Mouse (Mus musculus): ENCODE data around the gene Sec23b. TPM values are rescaled to one million over a fixed set of nuclear protein-coding genes. Genes with fewer than 3 reads are reported as not detected.
"Not testable (repeated sequence)": the region's sequence is repeated elsewhere in the genome, so short reads cannot be mapped to it uniquely, and the experiment has no call there.

Sec23b gene
- polyA plus RNA-seq, 1 experiment: 4.9 TPM

GRCm38 (mm10) chr2:144545061-144545460 lies 11.0 kb upstream of the Sec23b start:
- peaks cover 46% of the 10 kb centered on the region for H3K36me3 ChIP-seq (replicated peaks; ENCODE audit: low read length)
- TF ChIP-seq FLI1 (IDR thresholded peaks at IDR 0.05; ENCODE audit: low read length) (no peak), GATA1 (IDR thresholded peaks at IDR 0.05; ENCODE audit: borderline replicate concordance, low read length) (no peak)
- H3K4me1 ChIP-seq: peaks cover 22% of the 10 kb centered on the region
- no peaks in the 10 kb centered on the region for H3K9me3 ChIP-seq
- no peak overlapping the region for H3K4me3 ChIP-seq (replicated peaks)
- no peaks in the 10 kb centered on the region for H3K27me3 ChIP-seq (replicated peaks)

GRCm38 (mm10) chr2:144545481-144545880 lies 10.5 kb upstream of the Sec23b start:
- peaks cover 42% of the 10 kb centered on the region for H3K36me3 ChIP-seq (replicated peaks; ENCODE audit: low read length)
- no peak for TF ChIP-seq FLI1 (IDR thresholded peaks at IDR 0.05; ENCODE audit: low read length)
- H3K27me3 ChIP-seq (replicated peaks): no peaks in the 10 kb centered on the region
- no peak overlapping the region for H3K4me3 ChIP-seq (replicated peaks)
- H3K9me3 ChIP-seq: no peaks in the 10 kb centered on the region
- peaks cover 25% of the 10 kb centered on the region for H3K4me1 ChIP-seq

GRCm38 (mm10) chr2:144547559-144547958 lies 8.5 kb upstream of the Sec23b start:
- peaks cover 27% of the 10 kb centered on the region for H3K36me3 ChIP-seq (replicated peaks; ENCODE audit: low read length)
- H3K27me3 ChIP-seq (replicated peaks): no peaks in the 10 kb centered on the region
- H3K4me1 ChIP-seq: peaks cover 33% of the 10 kb centered on the region
- TF ChIP-seq GATA1 (IDR thresholded peaks at IDR 0.05; ENCODE audit: borderline replicate concordance, low read length) (no peak), FLI1 (IDR thresholded peaks at IDR 0.05; ENCODE audit: low read length) (no peak)
- H3K4me3 ChIP-seq (replicated peaks): no peak overlapping the region
- no peaks in the 10 kb centered on the region for H3K9me3 ChIP-seq

GRCm38 (mm10) chr2:144550529-144550928 lies 5.5 kb upstream of the Sec23b start, which contains the start of gene Rbbp9:
Gene Rbbp9 (minus strand): TSS chr2:144550869.
- Histone ChIP-seq H3K36me3 (replicated peaks; ENCODE audit: low read length) (peaks cover 6% of the 10 kb centered on the region), H3K4me1 (peaks cover 21% of the 10 kb centered on the region), H3K4me3 (replicated peaks) (peak within 1 kb of the TSS; percentile 99), H3K9me3 (no peaks in the 10 kb centered on the region), H3K27me3 (replicated peaks) (no peaks in the 10 kb centered on the region)
- TF ChIP-seq GATA1 (IDR thresholded peaks at IDR 0.05; ENCODE audit: borderline replicate concordance, low read length): no peak
- TF ChIP-seq FLI1 (IDR thresholded peaks at IDR 0.05; ENCODE audit: low read length): no peak

- Histone ChIP-seq H3K36me3 (replicated peaks; ENCODE audit: low read length) (peaks cover 4% of the 10 kb centered on the region), H3K4me1 (peaks cover 34% of the 10 kb centered on the region), H3K27me3 (replicated peaks) (no peaks in the 10 kb centered on the region), H3K4me3 (replicated peaks) (no peak overlapping the region), H3K9me3 (no peaks in the 10 kb centered on the region)
- TF ChIP-seq FLI1 (IDR thresholded peaks at IDR 0.05; ENCODE audit: low read length) (no peak), GATA1 (IDR thresholded peaks at IDR 0.05; ENCODE audit: borderline replicate concordance, low read length) (no peak)
Measured at GRCm38 (mm10) chr2:144553905-144554304, 2.1 kb upstream of the Sec23b start.

GRCm38 (mm10) chr2:144555286-144555819 lies 676 bp upstream of the Sec23b start:
- Histone ChIP-seq H3K27me3 (replicated peaks) (no peaks in the 10 kb centered on the region), H3K36me3 (replicated peaks; ENCODE audit: low read length) (peaks cover 18% of the 10 kb centered on the region), H3K9me3 (no peaks in the 10 kb centered on the region), H3K4me3 (replicated peaks) (peak overlapping the region; percentile 98), H3K4me1 (peaks cover 32% of the 10 kb centered on the region)
- TF ChIP-seq FLI1 (IDR thresholded peaks at IDR 0.05; ENCODE audit: low read length): no peak
- TF ChIP-seq GATA1 (IDR thresholded peaks at IDR 0.05; ENCODE audit: borderline replicate concordance, low read length): no peak

GRCm38 (mm10) chr2:144588723-144589122 lies 32.7 kb downstream of the Sec23b start:
- H3K27me3 ChIP-seq (replicated peaks): no peaks in the 10 kb centered on the region
- peaks cover 77% of the 10 kb centered on the region for H3K36me3 ChIP-seq (replicated peaks; ENCODE audit: low read length)
- TF ChIP-seq FLI1 (IDR thresholded peaks at IDR 0.05; ENCODE audit: low read length) (no peak), GATA1 (IDR thresholded peaks at IDR 0.05; ENCODE audit: borderline replicate concordance, low read length) (no peak)
- H3K4me1 ChIP-seq: peaks cover 29% of the 10 kb centered on the region
- H3K9me3 ChIP-seq: no peaks in the 10 kb centered on the region
- H3K4me3 ChIP-seq (replicated peaks): peak overlapping the region; percentile 74

- H3K9me3 ChIP-seq; H3K27me3 ChIP-seq (replicated peaks); H3K4me3 ChIP-seq (replicated peaks): not testable (repeated sequence)
- Histone ChIP-seq H3K4me1 (peaks cover 42% of the 10 kb centered on the region), H3K36me3 (replicated peaks; ENCODE audit: low read length) (peaks cover 44% of the 10 kb centered on the region)
Measured at GRCm38 (mm10) chr2:144593036-144593435, 37.0 kb downstream of the Sec23b start.

GRCm38 (mm10) chr2:144593951-144594651 lies 38.1 kb downstream of the Sec23b start, which contains the start of gene Smim26:
Gene Smim26 (plus strand): TSS chr2:144594054.
- TF ChIP-seq FLI1 (IDR thresholded peaks at IDR 0.05; ENCODE audit: low read length) (no peak), GATA1 (IDR thresholded peaks at IDR 0.05; ENCODE audit: borderline replicate concordance, low read length) (no peak)
- peaks cover 34% of the 10 kb centered on the region for H3K36me3 ChIP-seq (replicated peaks; ENCODE audit: low read length)
- H3K9me3 ChIP-seq: no peaks in the 10 kb centered on the region
- H3K27me3 ChIP-seq (replicated peaks): no peaks in the 10 kb centered on the region
- H3K4me3 ChIP-seq (replicated peaks): peak within 1 kb of the TSS; percentile 95
- H3K4me1 ChIP-seq: peaks cover 31% of the 10 kb centered on the region

- no peak for TF ChIP-seq FLI1 (IDR thresholded peaks at IDR 0.05; ENCODE audit: low read length)
- TF ChIP-seq GATA1 (IDR thresholded peaks at IDR 0.05; ENCODE audit: borderline replicate concordance, low read length): no peak
- H3K36me3 ChIP-seq (replicated peaks; ENCODE audit: low read length): peaks cover 12% of the 10 kb centered on the region
- no peaks in the 10 kb centered on the region for H3K27me3 ChIP-seq (replicated peaks)
- peaks cover 26% of the 10 kb centered on the region for H3K4me1 ChIP-seq
- no peak overlapping the region for H3K4me3 ChIP-seq (replicated peaks)
- H3K9me3 ChIP-seq: no peaks in the 10 kb centered on the region
Measured at GRCm38 (mm10) chr2:144598006-144598405, 42.0 kb downstream of the Sec23b start.

Measured in megakaryocyte, embryonic 14.5 days (primary cell).